Mouse (Mus musculus): ENCODE measurements around the gene Olfr1324. TPM values are rescaled to one million over a fixed set of nuclear protein-coding genes. Genes with fewer than 3 reads are reported as not detected.

The Olfr1324 gene
- polyA plus RNA-seq (2012; rRNA removed), result not detected in 2 replicates

GRCm38 (mm10) chrX:50428398-50428797 is at the start of gene Olfr1324:
Olfr1324 (minus strand) TSS chrX:50428498.

All from liver, embryonic 18 days (tissue).